Mouse (Mus musculus) forebrain, postnatal 0 days (tissue): ENCODE results near the gene Pitpna. TPM values are rescaled to one million over a fixed set of nuclear protein-coding genes. Genes with fewer than 3 reads are reported as not detected.

Source experiments
- ATAC-seq: fragments of 200-750 bp; cut with Nextera tagmentation; 2 replicates; pipeline ENCODE4 v1.8.0; 2017; ENCODE audit warnings: mild to moderate bottlenecking, moderate library complexity
- DNase-seq: peaks from one replicate; pipeline ENCODE4 v3.0.0-alpha.2; 2015
- H3K27ac ChIP-seq: fragments of 300-500 bp; sonication (generic); 2 replicates; pipeline ENCODE4 v1.5.1; 2014; ENCODE audit warnings: low read depth, mild to moderate bottlenecking, antibody characterized with exemption, low read length, moderate library complexity, mixed read lengths
- H3K27me3 ChIP-seq: fragments of 300-500 bp; sonication (generic); 2 replicates; pipeline ENCODE4 v1.6.1; 2014; ENCODE audit warnings: mild to moderate bottlenecking, low read length, mixed read lengths; ENCODE audit not compliant: insufficient read depth
- H3K36me3 ChIP-seq: fragments of 300-500 bp; sonication (generic); 2 replicates; pipeline ENCODE4 v1.6.1; 2014; ENCODE audit warnings: mild to moderate bottlenecking, moderate library complexity; ENCODE audit not compliant: insufficient read depth
- H3K4me1 ChIP-seq: fragments of 300-500 bp; sonication (generic); 2 replicates; pipeline ENCODE4 v1.6.1; 2014; ENCODE audit warnings: antibody characterized with exemption; ENCODE audit not compliant: insufficient read depth
- H3K4me2 ChIP-seq: fragments of 300-500 bp; sonication (generic); 2 replicates; pipeline ENCODE4 v1.6.1; 2014; ENCODE audit warnings: low read depth, mild to moderate bottlenecking, moderate library complexity
- H3K4me3 ChIP-seq: fragments of 300-500 bp; sonication (generic); 2 replicates; pipeline ENCODE4 v1.5.1; 2014; ENCODE audit warnings: low read depth, low read length, mixed read lengths
- H3K9ac ChIP-seq: fragments of 300-500 bp; sonication (generic); 2 replicates; pipeline ENCODE4 v1.6.1; 2014; ENCODE audit warnings: mild to moderate bottlenecking
- H3K9me3 ChIP-seq: fragments of 300-500 bp; sonication (generic); 2 replicates; pipeline ENCODE4 v1.6.1; 2016; ENCODE audit warnings: low read length
- CTCF ChIP-seq: sonication (generic); IDR thresholded peaks from 2 replicates; pipeline ENCODE4 v1.5.1; 2016; ENCODE audit warnings: antibody characterized with exemption, control low read depth, low read depth
- WGBS: fragments of 180-500 bp; shearing (Covaris S2); extraction: QIAGEN DNeasy Blood & Tissue Kit; methylation state at CpG from one replicate; pipeline ENCODE4 v1.1.7; 2014; 5-methylcytosine and 5-hydroxymethylcytosine counted together
- polyA plus RNA-seq: library from polyadenylated mRNA; unstranded; fragments of >200 nt; fragmentation: Nextera tagmentation; extraction: Ambion mirVana; gene quantifications from 2 replicates; pipeline ENCODE4 v1.2.1, GENCODE M21; 2015
- total RNA-seq: library from RNA; depleted of rRNA; stranded (reverse); fragments of >200 nt; gene quantifications from 2 replicates; pipeline ENCODE4 v1.2.3, GENCODE M21; 2014

The Pitpna gene
- total and polyA plus RNA-seq, 2 experiments from 2014 or later = 95.7 to 101 TPM

GRCm38 (mm10) chr11:75557142-75557541, 30.8 kb upstream of the Pitpna start:
- no peak overlapping the region for H3K4me2 ChIP-seq
- no peak for TF ChIP-seq CTCF
- 88% methylated on average over 6 of the region's 6 CpGs for WGBS
- no peak overlapping the region for H3K27ac ChIP-seq
- H3K4me1 ChIP-seq = no peaks in the 10 kb centered on the region
- no peak overlapping the region for H3K4me3 ChIP-seq
- ATAC-seq (no peak), DNase-seq (no peak)
- no peaks in the 10 kb centered on the region for H3K27me3 ChIP-seq
- H3K9ac ChIP-seq = no peak overlapping the region
- peaks cover 15% of the 10 kb centered on the region; the same call in 1 of the 2 replicates for H3K36me3 ChIP-seq
- no peaks in the 10 kb centered on the region for H3K9me3 ChIP-seq

GRCm38 (mm10) chr11:75558101-75558500, 29.8 kb upstream of the Pitpna start:
- H3K9me3 ChIP-seq = no peaks in the 10 kb centered on the region
- peak; percentile 54 for TF ChIP-seq CTCF
- H3K9ac ChIP-seq = no peak overlapping the region
- ATAC-seq (no peak), DNase-seq (no peak)
- H3K27ac ChIP-seq = no peak overlapping the region
- H3K27me3 ChIP-seq = no peaks in the 10 kb centered on the region
- no peak overlapping the region for H3K4me3 ChIP-seq
- H3K4me2 ChIP-seq = no peak overlapping the region
- H3K36me3 ChIP-seq = peaks cover 22% of the 10 kb centered on the region
- WGBS = 84% methylated on average over 1 of the region's 1 CpGs
- H3K4me1 ChIP-seq = no peaks in the 10 kb centered on the region

GRCm38 (mm10) chr11:75559870-75560504, 27.9 kb upstream of the Pitpna start:
- no peak overlapping the region for H3K4me2 ChIP-seq
- WGBS = 86% methylated on average over 8 of the region's 8 CpGs
- TF ChIP-seq CTCF = no peak
- DNase-seq (peak; percentile 16), ATAC-seq (peak; percentile 6; the same call in 1 of the 2 replicates)
- H3K4me3 ChIP-seq = no peak overlapping the region
- H3K4me1 ChIP-seq = no peaks in the 10 kb centered on the region
- H3K9ac ChIP-seq = no peak overlapping the region
- H3K27me3 ChIP-seq = no peaks in the 10 kb centered on the region
- no peaks in the 10 kb centered on the region for H3K9me3 ChIP-seq
- peaks cover 23% of the 10 kb centered on the region for H3K36me3 ChIP-seq
- H3K27ac ChIP-seq = no peak overlapping the region

- no peak overlapping the region for H3K27ac ChIP-seq
- no peaks in the 10 kb centered on the region for H3K9me3 ChIP-seq
- H3K36me3 ChIP-seq = peaks cover 24% of the 10 kb centered on the region
- no peak overlapping the region for H3K4me3 ChIP-seq
- WGBS = 77% methylated on average over 14 of the region's 14 CpGs
- DNase-seq (no peak), ATAC-seq (no peak)
- H3K4me2 ChIP-seq = no peak overlapping the region
- no peak overlapping the region for H3K9ac ChIP-seq
- TF ChIP-seq CTCF = no peak
- H3K27me3 ChIP-seq = no peaks in the 10 kb centered on the region
- H3K4me1 ChIP-seq = no peaks in the 10 kb centered on the region
These were observed 27.1 kb upstream of the Pitpna start for GRCm38 (mm10) chr11:75560530-75561409.

GRCm38 (mm10) chr11:75561410-75561791, 26.5 kb upstream of the Pitpna start:
- DNase-seq = no peak
- no peak overlapping the region for H3K9ac ChIP-seq
- H3K27ac ChIP-seq = no peak overlapping the region
- no peaks in the 10 kb centered on the region for H3K4me1 ChIP-seq
- 85% methylated on average over 5 of the region's 5 CpGs for WGBS
- no peak overlapping the region for H3K4me2 ChIP-seq
- no peak for TF ChIP-seq CTCF
- H3K4me3 ChIP-seq = no peak overlapping the region
- no peaks in the 10 kb centered on the region for H3K27me3 ChIP-seq
- H3K9me3 ChIP-seq = no peaks in the 10 kb centered on the region
- ATAC-seq = no peak
- peaks cover 27% of the 10 kb centered on the region for H3K36me3 ChIP-seq

GRCm38 (mm10) chr11:75562840-75563239, 25.1 kb upstream of the Pitpna start:
- Histone ChIP-seq H3K27ac (no peak overlapping the region), H3K9me3 (no peaks in the 10 kb centered on the region), H3K4me2 (no peak overlapping the region), H3K4me3 (no peak overlapping the region), H3K27me3 (no peaks in the 10 kb centered on the region), H3K4me1 (no peaks in the 10 kb centered on the region), H3K36me3 (peaks cover 32% of the 10 kb centered on the region), H3K9ac (no peak overlapping the region)
- WGBS = 88% methylated on average over 8 of the region's 8 CpGs
- no peak for DNase-seq
- TF ChIP-seq CTCF = no peak
- no peak for ATAC-seq

- no peak for TF ChIP-seq CTCF
- 66% methylated on average over 18 of the region's 18 CpGs for WGBS
- DNase-seq (no peak), ATAC-seq (no peak)
- H3K9me3 ChIP-seq = no peaks in the 10 kb centered on the region
- no peak overlapping the region for H3K4me2 ChIP-seq
- H3K9ac ChIP-seq = no peak overlapping the region
- H3K36me3 ChIP-seq = peaks cover 41% of the 10 kb centered on the region
- H3K4me3 ChIP-seq = no peak overlapping the region
- H3K4me1 ChIP-seq = no peaks in the 10 kb centered on the region
- no peaks in the 10 kb centered on the region for H3K27me3 ChIP-seq
- H3K27ac ChIP-seq = no peak overlapping the region
These were observed 23.9 kb upstream of the Pitpna start for GRCm38 (mm10) chr11:75563851-75564548.
